Mouse (Mus musculus) urinary bladder, postnatal 36 days (tissue): Measurements from ENCODE around the gene Igfbp2.

Source experiments
- DNase-seq, 2 experiments: peaks; one replicate each; pipeline ENCODE4 v3.0.0; 2022; ENCODE audit warnings: low spot score in 2 of 2, mixed read lengths in 1 of 2

The Igfbp2 gene

DNA sequence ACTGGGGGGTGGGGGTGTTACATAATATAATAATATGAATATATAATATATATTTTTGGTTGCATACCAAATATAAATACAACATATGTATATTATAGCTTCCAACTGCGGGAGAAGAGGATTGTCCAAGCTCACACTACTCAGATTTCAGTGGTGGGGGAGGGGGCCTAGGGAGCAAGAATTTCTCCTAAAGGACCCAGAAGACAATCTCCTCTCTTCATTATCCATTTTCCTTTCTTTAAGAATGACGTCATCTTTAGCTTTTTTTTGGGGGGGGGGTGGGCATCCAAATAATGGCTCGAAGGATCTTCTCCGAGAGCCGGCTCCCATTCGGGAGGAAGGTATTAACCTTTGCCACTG lies 47.0 kb downstream of the Igfbp2 start:
- no peak for DNase-seq

DNA sequence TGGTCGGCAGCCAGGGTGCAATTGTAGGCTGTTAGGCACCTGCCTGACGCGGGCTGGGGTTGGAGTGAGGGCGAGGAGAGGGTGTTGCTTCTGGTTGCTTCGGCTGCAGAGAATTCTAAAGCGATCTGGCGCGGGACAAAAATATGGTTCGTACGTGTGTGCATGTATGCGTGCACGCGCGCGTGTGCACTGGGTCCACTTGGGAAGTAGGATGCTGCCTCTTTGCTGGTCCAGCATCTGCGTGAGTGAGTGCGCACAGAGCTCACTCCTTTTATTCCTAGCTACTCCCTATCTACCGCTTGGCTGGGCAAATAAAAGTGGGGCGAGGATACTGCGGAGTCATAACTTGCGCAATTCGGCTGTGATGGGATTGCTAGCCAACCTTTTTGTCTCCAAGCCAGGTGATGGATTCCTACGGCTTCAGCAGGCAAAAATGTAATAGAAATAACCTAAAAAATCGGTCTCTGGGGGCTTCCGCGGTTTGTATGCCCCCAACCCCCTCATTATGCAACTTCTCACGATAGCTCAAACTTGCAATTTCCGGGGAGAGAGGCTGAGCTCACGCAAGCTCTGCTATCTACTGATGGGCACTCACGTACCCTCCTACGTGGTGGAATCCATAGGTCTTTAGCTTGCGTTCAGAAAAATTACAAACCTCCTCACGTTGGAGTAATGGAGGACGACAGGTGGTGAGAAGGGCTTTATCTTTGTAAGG lies 47.6 kb downstream of the Igfbp2 start:
- DNase-seq, result peak in 1 of 2 experiments; percentile 63

DNA sequence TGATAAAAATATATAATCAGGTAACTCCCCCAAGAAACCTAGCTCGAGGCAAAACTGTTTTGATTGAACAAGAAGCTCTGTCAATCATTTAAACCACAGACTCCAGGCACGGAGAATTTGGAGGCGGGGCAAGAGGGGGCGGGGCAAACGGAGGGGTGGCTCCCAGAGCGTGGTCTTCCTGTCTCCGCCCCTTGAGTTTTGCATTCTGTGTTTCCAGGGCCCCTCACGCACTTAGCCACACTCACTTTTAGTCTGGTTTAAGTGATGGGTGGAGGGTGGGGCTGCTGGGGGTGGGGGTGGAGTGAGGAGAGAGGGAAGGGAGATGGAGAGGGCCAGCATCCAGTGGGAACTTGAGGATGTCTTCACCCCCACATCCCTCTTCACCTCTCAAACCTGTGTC lies 48.2 kb downstream of the Igfbp2 start:
- DNase-seq, result peak in 1 of 2 experiments; percentile 78

DNA sequence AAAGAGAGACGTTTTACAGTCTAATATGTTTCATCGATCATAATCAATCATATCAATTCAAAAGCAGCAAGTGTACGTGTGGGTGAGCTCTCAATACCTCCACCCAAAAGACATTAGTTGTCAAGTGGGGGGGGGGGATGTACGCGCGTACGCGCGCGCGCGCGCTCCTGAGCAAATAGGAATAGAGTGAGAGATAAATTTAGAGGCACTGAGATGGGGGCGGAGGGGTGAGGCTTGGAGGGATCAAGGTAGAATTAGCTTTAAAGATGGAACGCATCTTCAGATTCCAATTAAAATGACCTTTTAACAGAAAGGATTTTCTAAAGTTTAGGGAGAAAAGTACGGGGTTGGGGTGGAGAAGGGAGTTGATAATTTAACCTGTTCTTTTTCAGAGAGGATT lies 48.8 kb downstream of the Igfbp2 start:
- no peak for DNase-seq

DNA sequence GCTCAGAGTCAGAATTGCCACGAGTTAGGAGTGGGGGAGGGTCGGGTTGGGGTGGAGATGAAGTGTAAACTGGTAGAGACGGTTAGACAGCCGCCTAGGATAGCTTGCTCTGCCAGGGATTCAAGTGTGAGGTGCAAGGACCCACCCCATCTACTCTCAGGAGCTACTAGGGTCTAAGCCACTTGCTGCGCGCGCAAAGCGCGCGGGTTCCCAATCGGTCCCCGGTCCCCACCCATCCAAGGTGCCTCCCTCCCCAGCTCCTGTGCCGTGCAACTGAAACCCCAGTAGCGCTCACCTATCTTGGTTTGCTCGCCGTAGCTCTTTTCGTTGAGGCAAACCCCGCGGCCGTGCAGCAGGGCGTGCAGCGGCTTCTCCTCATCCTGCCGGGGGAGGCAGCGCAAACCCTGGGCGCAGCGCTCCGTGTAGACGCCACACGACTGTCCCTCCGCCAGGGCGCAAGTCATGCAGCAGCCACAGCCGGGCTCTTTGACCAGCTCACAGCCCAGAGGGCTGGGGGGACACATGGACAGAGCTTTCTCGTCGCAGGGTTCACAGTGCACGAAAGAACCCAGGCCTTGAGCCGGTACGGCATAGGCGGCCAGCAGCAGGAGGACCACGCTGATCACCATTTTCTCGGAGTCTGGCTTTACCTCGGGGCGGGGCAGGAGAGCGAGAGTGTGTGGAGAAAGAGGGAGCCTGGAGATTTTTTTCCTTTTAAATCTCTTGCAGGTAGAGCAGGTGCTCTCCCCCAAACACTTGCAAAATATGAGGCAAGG lies 49.4 kb downstream of the Igfbp2 start:
- DNase-seq, result peak in 1 of 2 experiments; percentile 62

DNA sequence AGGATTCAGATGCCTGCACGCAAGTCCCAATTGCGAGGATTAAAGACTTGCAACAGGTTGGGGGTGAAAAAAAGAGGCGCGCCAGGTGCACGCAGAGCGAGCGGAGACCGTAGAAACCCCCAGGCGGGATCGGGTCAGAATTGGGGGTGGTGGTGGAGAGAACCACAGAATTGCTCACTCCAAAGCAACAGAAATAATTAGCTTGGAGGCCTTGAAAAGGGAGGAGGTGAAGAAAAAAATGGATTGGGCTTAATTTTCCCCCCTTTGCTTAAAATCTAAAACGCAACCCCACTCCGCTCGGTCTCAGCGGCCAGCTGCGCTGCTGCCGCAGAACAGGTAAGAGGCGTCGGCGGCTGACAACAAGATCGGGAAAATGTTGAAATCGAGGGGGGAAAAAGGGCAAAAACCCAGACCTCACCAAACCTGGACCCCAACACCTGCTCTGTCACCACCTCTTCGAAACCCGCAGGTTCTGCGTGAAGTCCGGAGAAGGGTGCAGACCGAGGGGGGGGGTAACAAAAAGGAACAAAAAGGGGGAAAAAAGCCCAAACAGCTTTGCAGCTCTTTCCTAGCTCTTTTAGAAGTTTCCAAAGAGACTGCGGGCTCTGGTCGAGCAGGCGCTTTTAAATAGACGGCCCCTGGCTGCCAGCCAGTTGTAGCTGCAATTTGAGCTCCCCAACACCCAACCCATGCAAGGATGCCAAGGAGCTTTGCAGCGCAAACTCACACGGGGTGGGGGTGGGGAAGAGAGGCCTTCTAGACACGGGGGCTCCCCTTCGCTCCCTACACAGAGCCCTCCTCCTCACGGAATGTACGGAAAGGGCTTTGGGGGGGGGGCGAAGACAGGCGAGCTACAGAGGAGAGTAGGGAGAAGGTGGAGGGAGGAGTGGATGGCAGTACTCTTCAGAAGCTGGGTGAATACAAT lies 50.2 kb downstream of the Igfbp2 start, which contains the start of gene Igfbp5:
TSS of gene Igfbp5 (minus strand) at position 598 of the 925 bp plus-strand sequence.
- peak; percentile 76 to 87 for DNase-seq

DNA sequence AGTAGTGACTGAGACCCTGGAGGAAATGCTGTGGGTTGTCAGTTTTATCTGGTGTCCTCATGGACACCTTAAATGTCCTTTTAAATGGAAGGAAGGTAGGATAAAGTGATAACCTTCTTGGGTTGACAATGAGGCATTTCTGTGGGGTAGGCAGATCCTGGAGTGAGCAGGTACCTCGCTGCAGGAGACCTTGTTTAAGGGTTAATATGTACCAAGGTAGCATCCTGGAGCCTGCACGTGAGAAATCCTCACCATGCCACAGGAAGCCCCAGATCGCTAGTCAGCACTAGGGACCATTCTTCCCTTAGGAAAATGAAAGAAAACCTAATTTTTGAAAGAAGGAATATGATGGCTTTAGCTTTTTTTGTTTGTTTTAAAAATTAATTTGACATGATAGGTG lies 51.4 kb downstream of the Igfbp2 start:
- DNase-seq, result no peak

DNA sequence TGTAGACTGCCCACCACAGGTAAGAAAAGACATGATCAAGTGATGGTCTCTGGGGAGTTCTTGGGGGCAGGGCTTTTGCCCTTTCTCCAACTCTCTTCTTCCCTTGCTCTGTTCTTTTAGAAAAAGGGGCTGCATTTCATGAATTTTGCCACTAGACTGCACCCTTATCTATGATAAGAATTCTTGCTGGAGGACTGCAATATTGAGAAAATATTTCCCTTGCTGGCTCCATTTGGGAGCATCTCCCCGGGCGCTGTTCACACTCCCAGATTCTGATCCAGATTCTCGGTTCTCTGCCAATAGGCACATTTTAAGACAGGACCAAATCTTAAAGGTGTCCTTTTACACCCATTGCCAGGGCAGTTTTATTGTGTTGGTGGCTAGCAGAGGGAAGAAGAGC lies 51.8 kb downstream of the Igfbp2 start:
- DNase-seq, result no peak

DNA sequence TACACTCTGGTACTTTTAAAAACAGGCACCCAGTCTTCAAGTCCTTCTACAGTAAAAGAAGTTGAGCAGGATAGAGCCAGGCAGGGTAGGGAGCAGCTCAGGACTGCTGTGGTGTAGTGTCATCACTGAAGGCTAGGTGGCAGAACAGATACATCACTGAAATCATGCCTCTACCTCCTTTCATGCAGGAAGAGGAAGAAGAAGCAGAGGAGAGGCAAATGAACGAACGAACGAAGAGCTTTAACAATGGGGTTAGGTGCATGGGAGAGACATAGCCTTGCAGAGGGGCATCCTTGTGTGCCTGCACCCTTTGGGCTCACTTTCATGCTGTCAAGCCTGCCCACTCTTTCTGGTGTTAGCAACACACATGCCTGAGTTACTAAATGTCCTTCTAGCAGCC lies 53.6 kb downstream of the Igfbp2 start:
- peak in 1 of 2 experiments; percentile 59 for DNase-seq

DNA sequence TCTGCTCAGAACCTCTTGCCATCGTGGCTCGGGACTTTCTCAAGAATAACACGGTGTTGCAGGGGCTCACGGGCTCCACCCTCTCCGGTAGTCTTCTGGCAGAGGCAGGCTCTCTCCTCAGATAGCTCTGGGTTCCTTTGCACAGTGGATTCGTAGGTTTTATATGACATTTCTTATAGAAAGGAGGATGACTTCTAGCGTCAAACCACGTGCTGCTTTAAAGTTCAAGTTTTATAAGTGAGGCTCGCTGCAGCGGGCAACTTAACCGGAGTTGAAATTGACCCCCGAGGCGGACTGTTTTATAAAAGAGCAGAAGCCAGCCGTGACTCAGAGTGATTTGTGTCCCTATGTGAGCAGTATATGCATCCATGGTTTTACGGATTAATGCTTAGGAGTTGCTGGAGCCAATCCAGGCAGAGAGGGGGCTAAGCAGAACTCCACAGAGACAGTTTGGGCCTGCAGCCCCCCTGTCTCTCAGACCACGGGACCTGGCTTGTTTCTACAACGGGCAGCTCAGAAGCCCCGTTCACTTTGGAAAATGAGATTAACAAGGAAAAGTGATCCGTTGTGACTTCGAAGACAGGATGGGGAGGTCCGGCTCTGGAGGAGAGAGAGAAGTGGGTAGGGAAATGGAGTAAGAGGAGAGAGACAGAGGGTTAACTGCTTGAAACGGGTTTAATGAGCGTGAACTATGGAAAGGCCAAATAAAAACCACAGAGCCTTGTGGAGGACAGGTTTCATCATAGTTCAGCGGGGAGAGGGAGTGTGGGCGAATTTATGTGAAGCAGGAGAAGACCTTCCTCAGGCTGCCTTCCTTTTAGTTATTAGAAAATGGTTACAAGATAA lies 54.4 kb downstream of the Igfbp2 start:
- DNase-seq, result no peak

DNA sequence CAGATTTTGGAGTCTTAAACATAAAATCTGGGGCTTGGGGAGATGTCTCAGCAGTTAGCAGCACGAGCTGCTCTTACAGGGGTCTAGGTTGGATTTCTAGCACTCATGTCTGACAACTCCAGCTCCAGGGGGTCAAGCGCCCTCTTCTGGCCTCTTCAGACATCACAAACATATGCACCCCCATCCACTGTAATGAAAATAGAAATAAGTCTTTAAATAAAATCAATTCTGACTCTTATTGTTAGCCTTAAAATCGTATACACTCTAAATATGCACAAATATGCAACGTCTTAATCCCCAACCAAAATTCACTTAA lies 55.0 kb downstream of the Igfbp2 start:
- DNase-seq, result no peak

DNA sequence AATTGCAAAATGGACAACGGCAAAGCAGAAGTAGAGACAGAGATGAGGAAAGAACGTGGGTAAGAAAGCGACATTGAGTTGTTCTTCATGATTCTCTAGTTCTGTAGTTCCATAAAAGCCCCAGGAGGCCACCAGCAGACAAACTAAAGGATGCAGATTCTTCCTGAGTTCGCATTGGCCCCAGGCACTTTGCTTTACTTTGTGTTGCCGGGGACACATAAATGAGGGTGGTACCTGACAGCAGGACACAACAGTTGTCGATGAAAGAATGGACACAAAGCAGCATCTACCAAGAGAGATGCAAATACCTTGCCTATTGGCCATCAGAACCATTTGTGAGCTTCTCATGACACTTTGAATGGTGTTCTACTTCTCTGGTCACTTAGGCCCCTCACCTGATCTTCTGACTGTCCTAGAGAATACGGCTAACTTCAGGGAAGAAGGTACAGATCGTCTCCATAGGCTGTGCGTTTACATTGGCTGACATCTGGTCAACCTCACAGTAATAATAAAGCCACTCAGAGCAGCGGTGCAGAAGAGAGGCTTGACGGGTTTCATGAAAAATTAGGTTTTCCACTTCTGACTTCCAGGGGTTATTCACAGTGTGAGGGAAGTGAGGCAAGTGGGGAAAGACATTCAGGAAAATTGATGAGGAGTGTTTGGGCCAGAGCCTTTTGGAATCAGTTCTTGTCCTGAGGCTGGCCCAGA lies 61.0 kb downstream of the Igfbp2 start:
- DNase-seq, result no peak

DNA sequence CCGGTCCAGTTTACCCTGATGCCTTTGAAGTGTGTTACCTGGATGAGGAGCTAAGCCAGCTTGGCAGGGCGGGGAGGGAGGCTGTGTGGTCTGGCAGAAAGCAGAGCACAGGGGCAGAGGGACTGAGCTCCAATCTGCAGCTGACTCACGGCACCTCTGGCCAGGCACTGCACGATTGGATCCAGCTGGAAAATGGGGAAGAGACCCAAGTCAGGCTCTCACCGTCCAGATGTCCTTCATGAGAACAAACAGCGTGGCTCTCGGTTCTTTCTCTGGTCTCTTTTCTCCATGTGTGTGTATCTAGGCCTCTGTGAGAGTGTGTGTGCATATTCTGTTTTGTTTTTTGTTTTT lies 61.5 kb downstream of the Igfbp2 start:
- peak in 1 of 2 experiments; percentile 51 for DNase-seq

DNA sequence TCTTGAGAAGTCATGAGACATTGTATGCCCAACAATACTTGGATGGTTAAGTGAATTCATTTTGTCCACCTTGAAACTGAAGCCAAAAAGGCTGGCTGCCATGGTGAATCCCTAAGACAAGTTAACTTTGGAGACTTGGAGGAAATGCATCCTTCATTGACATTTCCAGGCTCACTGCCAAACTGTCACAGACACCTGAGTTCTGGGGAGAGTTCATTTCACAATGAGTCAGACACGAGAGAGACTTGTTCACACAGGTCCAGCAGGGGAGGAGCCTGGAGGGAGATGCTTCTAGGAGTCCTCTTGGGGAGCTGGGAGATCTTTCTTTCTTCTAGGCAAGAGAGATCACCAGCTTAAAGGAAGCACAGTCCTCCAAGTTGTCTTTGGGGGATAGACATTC lies 63.6 kb downstream of the Igfbp2 start:
- peak in 1 of 2 experiments; percentile 59 for DNase-seq

DNA sequence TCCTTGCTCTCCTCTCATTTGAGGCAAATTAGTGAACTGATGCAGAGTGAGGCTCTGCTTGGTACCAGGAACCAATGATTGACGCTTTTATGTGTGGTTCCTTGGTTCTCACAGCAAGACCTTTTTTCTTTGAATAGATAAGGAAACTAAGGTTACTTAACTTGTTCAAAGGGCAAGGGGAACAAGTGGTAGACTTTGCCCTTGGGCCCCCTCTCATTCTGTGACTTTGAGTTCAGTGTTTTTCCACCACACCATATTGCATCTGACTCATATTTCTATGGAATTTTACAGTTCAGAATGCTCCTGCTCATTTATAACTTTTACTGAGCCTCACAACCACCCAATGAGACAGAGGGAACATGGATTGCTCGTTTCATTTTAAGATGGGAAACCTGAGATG lies 71.5 kb downstream of the Igfbp2 start:
- no peak for DNase-seq
